Mouse (Mus musculus): ENCODE measurements around the gene Slc25a33. TPM values are rescaled to one million over a fixed set of nuclear protein-coding genes. Genes with fewer than 3 reads are reported as not detected.
"Not testable (repeated sequence)": the region's sequence is repeated elsewhere in the genome, so short reads cannot be mapped to it uniquely, and the experiment has no call there.

The Slc25a33 gene
- polyA plus RNA-seq, 1 experiment, result 43.7 TPM

DNA sequence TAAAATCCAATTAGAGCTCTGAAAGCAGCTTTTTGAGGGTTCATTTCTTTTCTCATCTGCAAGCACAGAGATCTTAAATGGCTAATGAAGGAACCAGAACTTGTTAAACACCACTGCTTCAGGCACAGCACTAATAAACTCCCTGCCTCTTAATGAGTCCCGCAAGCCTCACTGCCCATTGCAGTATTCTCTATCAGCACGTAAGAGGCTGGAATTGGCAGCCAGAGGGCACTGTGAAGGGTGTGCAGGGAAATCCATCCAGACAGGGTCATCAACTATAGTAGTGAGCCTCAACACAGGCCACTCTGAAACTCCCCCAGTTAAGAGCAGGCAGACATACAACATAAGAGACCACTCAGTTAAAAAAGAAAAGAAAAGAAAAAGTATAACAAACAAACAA lies 1.7 kb downstream of the Slc25a33 start:
- Histone ChIP-seq H3K4me3 (ENCODE audit: insufficient read depth, low read length) (peak overlapping the region; percentile 76; the same call in 1 of the 2 replicates), H3K4me1 (ENCODE audit: control insufficient read depth, insufficient read depth, low read length) (peaks cover 6% of the 10 kb centered on the region), H3K27ac (ENCODE audit: insufficient read depth, low read length) (no peak overlapping the region)
- TF ChIP-seq CTCF (IDR thresholded peaks at IDR 0.05; ENCODE audit: extremely low read depth, insufficient read depth, low read length) (peak; percentile 33; the same call in 1 of the 2 replicates), POLR2A (IDR thresholded peaks at IDR 0.05; ENCODE audit: extremely low read depth, insufficient read depth, low read length) (no peak)

DNA sequence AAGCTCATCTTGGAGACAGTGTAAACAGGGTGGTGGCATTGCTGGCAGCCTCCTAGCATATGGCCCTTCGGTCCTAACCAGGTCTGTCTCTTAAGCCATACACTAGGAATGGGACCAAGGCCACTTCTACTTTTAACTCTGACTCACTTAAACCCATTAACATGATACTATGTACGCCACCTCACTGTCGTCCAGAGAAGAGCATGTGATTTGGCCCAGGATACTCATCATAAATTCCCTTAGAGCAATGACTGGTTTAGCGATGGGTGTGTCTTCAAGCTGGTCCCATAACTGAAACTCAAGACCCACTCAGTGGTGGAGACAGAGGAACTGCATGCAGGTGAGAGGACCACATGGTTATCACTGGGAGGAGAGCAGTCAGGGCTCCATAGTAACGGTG lies 8.9 kb downstream of the Slc25a33 start:
- TF ChIP-seq POLR2A (IDR thresholded peaks at IDR 0.05; ENCODE audit: extremely low read depth, insufficient read depth, low read length) (no peak), CTCF (IDR thresholded peaks at IDR 0.05; ENCODE audit: extremely low read depth, insufficient read depth, low read length) (no peak)
- Histone ChIP-seq H3K27ac (ENCODE audit: insufficient read depth, low read length) (no peak overlapping the region), H3K4me3 (ENCODE audit: insufficient read depth, low read length) (no peak overlapping the region), H3K4me1 (ENCODE audit: control insufficient read depth, insufficient read depth, low read length) (no peaks in the 10 kb centered on the region)

DNA sequence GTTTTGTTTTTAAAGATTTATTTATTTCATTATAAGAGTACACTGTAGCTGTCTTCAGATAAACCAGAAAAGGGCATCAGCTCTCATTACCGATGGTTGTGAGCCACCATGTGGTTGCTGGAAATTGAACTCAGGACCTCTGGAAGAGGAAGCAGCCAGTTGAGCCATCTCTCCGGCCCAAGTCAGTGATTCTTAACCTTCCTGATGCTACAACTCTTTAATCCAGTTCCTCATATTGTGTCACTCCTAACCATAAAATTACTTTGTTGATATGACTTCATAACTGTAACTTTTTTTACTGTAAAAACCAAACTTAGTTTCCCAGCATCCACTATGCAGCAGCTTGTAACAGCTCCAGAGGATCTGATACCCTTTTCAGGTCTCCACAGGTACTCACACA lies 10.7 kb downstream of the Slc25a33 start:
- TF ChIP-seq POLR2A (IDR thresholded peaks at IDR 0.05; ENCODE audit: extremely low read depth, insufficient read depth, low read length) (no peak), CTCF (IDR thresholded peaks at IDR 0.05; ENCODE audit: extremely low read depth, insufficient read depth, low read length) (no peak)

DNA sequence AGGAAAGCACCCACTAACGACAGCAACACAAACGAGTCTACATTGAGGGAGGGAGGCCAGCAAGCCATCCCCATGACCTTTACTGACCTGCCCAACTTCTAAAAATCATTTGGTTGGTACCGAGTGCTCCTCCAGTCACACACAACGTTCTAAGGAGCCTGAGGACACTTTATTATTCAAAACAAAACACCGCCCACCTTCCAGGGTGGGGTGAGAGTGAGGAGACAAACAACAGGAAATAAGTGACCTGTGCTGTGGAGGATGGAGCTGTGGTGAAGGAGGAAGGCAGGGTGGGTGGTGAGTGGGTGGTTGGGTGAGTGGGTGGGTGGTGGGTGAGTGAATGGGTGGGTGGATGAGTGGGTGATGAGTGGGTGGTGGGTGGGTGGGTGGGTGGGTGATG lies 14.6 kb downstream of the Slc25a33 start:
- Histone ChIP-seq H3K4me3 (ENCODE audit: insufficient read depth, low read length) (no peak overlapping the region), H3K4me1 (ENCODE audit: control insufficient read depth, insufficient read depth, low read length) (peaks cover 11% of the 10 kb centered on the region), H3K27ac (ENCODE audit: insufficient read depth, low read length) (no peak overlapping the region)
- TF ChIP-seq CTCF (IDR thresholded peaks at IDR 0.05; ENCODE audit: extremely low read depth, insufficient read depth, low read length) (no peak), POLR2A (IDR thresholded peaks at IDR 0.05; ENCODE audit: extremely low read depth, insufficient read depth, low read length) (no peak)

More for the DNA sequence above, 10.7 kb downstream of the Slc25a33 start:
- peaks cover 9% of the 10 kb centered on the region for H3K4me1 ChIP-seq (ENCODE audit: control insufficient read depth, insufficient read depth, low read length)
- H3K4me3 ChIP-seq (ENCODE audit: insufficient read depth, low read length), result no peak overlapping the region
- no peak overlapping the region for H3K27ac ChIP-seq (ENCODE audit: insufficient read depth, low read length)

DNA sequence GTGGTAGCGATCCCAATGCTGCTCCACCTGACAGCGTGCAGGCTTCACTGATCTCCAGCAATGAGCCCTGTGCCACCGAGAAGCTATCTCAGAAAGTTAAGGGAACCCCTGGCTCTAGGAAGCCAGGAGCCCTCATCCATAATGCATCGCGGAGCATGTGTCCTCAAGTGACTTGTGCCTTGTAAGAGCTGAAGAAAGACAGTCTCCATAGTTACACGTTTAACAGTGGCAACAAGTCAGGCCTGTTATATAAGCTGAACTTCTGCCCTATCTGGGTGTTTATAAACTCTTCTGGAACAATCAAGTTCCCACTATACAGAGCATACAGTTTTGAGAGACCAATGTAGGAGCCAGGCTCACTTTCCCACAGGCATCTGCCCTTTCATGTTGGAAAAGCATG lies 15.7 kb downstream of the Slc25a33 start:
- no peak overlapping the region for H3K4me3 ChIP-seq (ENCODE audit: insufficient read depth, low read length)
- TF ChIP-seq POLR2A (IDR thresholded peaks at IDR 0.05; ENCODE audit: extremely low read depth, insufficient read depth, low read length) (no peak), CTCF (IDR thresholded peaks at IDR 0.05; ENCODE audit: extremely low read depth, insufficient read depth, low read length) (no peak)
- peak overlapping the region; percentile 89 for H3K27ac ChIP-seq (ENCODE audit: insufficient read depth, low read length)
- H3K4me1 ChIP-seq (ENCODE audit: control insufficient read depth, insufficient read depth, low read length), result peaks cover 11% of the 10 kb centered on the region

DNA sequence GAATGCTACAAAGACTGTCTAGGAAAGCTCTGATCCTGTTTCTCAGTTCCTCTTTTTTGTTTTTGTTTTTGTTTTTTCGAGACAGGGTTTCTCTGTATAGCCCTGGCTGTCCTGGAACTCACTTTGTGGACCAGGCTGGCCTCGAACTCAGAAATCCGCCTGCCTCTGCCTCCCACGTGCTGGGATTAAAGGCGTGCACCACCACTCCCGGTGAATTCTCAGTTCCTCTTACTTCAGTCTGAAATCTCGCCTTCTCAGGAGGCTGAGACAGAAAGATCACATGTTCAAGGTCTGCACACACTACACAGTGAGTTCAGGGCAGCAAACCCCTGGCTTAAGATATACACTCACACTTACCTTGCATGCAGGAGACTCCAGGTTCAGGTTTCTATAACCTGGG lies 17.5 kb downstream of the Slc25a33 start:
- H3K27ac ChIP-seq (ENCODE audit: insufficient read depth, low read length); H3K4me3 ChIP-seq (ENCODE audit: insufficient read depth, low read length): not testable (repeated sequence)
- peaks cover 11% of the 10 kb centered on the region for H3K4me1 ChIP-seq (ENCODE audit: control insufficient read depth, insufficient read depth, low read length)

DNA sequence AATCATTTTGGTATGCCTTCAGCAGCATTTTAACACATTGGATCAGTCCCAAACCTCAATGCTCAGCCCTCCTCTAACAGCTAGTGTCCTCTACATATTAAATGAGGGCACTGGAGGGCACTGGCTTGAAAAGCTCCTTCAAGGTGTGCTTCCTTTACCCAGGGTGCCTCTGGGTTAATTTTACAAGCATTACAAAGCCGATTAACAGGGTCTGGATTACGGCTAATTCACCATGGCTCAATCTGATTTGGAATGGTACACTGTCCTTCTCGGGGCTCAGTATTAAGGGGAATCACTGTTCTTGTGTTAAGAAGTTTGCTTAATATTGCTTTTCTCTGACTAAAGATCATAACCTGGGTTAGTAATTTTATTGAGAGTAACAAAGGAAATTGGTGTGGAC lies 21.2 kb downstream of the Slc25a33 start:
- TF ChIP-seq CTCF (IDR thresholded peaks at IDR 0.05; ENCODE audit: extremely low read depth, insufficient read depth, low read length) (no peak), POLR2A (IDR thresholded peaks at IDR 0.05; ENCODE audit: extremely low read depth, insufficient read depth, low read length) (no peak)
- no peak overlapping the region for H3K4me3 ChIP-seq (ENCODE audit: insufficient read depth, low read length)
- H3K4me1 ChIP-seq (ENCODE audit: control insufficient read depth, insufficient read depth, low read length), result peaks cover 4% of the 10 kb centered on the region; the same call in 1 of the 2 replicates
- H3K27ac ChIP-seq (ENCODE audit: insufficient read depth, low read length), result no peak overlapping the region

- no peak overlapping the region for H3K4me3 ChIP-seq (ENCODE audit: insufficient read depth, low read length)
- no peak overlapping the region for H3K27ac ChIP-seq (ENCODE audit: insufficient read depth, low read length)
- H3K4me1 ChIP-seq (ENCODE audit: control insufficient read depth, insufficient read depth, low read length), result peaks cover 4% of the 10 kb centered on the region; the same call in 1 of the 2 replicates
- peak; percentile 73 for TF ChIP-seq CTCF (IDR thresholded peaks at IDR 0.05; ENCODE audit: extremely low read depth, insufficient read depth, low read length)
- no peak for TF ChIP-seq POLR2A (IDR thresholded peaks at IDR 0.05; ENCODE audit: extremely low read depth, insufficient read depth, low read length)
Observed at GRCm38 (mm10) chr4:149752124-149752799, 21.8 kb downstream of the Slc25a33 start.

DNA sequence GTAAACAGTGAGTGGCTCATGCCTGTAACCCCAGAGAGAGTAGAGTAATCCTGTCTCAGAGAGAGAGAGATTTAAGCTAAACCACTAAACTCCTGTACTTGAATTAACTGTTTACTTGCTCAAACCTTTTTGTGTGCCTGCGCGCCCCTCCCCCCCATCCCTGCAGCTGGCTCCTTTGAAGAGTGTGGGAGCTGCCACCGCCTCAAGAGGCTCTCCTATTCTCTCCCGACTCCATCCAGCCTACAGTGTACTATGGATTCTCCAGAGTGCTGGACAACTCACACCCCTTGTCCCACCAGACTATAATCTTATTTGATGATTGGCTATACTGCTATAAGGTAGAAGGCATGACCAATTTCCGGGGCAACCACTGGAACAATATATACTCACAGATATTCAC lies 23.4 kb downstream of the Slc25a33 start:
- Histone ChIP-seq H3K27ac (ENCODE audit: insufficient read depth, low read length) (no peak overlapping the region), H3K4me3 (ENCODE audit: insufficient read depth, low read length) (no peak overlapping the region), H3K4me1 (ENCODE audit: control insufficient read depth, insufficient read depth, low read length) (peaks cover 4% of the 10 kb centered on the region; the same call in 1 of the 2 replicates)
- TF ChIP-seq CTCF (IDR thresholded peaks at IDR 0.05; ENCODE audit: extremely low read depth, insufficient read depth, low read length), result no peak
- no peak for TF ChIP-seq POLR2A (IDR thresholded peaks at IDR 0.05; ENCODE audit: extremely low read depth, insufficient read depth, low read length)

DNA sequence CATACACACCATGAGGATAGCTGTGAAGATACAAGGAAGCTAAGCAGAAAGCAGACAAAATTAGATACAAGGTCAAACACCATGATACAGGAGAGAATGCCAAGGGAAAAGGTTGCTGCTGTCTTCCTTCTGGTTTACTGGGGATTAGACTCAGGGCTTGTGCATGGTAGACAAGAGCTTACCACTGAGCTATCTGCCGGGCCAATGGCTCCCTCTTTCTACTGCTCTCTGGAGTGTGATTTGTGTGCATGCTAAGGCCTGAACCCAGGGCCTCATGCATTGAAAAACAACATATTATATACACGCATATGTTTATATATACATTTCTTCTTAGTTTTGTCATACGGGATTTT lies 24.4 kb downstream of the Slc25a33 start:
- H3K4me3 ChIP-seq (ENCODE audit: insufficient read depth, low read length); H3K4me1 ChIP-seq (ENCODE audit: control insufficient read depth, insufficient read depth, low read length); H3K27ac ChIP-seq (ENCODE audit: insufficient read depth, low read length): not testable (repeated sequence)
